Mouse (Mus musculus): ENCODE results near the gene Ptpro. TPM values are rescaled to one million over a fixed set of nuclear protein-coding genes. Genes with fewer than 3 reads are reported as not detected.

The Ptpro gene
- total RNA-seq, 2 experiments from 2014 or later, result 2.6 to 3.7 TPM

GRCm38 (mm10) chr6:137373920-137374319, 121.8 kb downstream of the Ptpro start:
- intact Hi-C loops (cut with DNase I), result no loop called here

GRCm38 (mm10) chr6:137382546-137382945, 130.4 kb downstream of the Ptpro start:
- no peak for DNase-seq
- intact Hi-C loops (cut with DNase I), result no loop called here

More at GRCm38 (mm10) chr6:137373920-137374319, 121.8 kb downstream of the Ptpro start:
- DNase-seq, result no peak

DNA sequence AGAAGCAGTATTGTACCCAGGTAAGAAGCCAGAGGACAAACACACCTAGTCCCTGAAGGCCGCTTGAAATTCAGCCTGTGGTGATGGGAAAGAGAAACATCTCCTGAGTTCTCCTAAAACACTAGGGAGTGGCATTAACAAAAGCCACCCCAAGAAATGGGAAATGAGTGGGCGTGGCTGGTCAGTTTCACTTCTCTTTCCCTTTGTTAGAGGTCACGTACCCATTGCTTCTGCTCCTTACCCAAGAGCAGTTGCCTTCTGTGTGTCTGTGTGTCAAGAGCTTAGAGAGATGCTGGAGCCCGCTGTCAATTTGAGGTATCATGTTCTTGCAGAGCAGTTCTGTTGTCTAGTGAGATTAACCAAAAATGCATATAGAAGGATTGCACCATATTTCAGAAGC, 134.2 kb downstream of the Ptpro start:
- intact Hi-C loops (cut with DNase I), result no loop called here
- DNase-seq, result peak; percentile 16 to 19

DNA sequence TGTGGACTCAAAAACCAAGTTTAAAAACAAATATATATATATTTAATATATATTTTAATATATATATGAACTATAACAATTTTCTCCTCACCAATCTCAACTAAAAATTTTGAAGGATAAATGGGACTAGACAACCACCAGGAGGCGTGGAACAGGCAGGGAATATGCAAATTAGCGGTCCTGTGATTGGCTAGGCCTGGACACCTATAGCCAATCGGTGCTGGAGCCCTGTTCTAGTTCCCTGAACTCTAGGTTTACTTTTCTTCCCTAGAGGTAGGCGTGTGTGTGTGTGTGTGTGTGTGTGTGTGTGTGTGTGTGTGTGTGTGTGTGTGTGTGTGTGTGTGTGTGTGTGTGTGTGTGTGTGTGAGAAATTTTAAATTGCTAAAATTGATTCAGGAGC, 134.8 kb downstream of the Ptpro start:
- intact Hi-C loops (cut with DNase I), result no loop called here
- DNase-seq, result no peak

- no peak for DNase-seq
- intact Hi-C loops (cut with DNase I), result no loop called here
These were observed 143.0 kb downstream of the Ptpro start for GRCm38 (mm10) chr6:137395075-137395474.

- intact Hi-C loops (cut with DNase I), result no loop called here
These were observed 144.1 kb downstream of the Ptpro start for GRCm38 (mm10) chr6:137396106-137396793.

DNA sequence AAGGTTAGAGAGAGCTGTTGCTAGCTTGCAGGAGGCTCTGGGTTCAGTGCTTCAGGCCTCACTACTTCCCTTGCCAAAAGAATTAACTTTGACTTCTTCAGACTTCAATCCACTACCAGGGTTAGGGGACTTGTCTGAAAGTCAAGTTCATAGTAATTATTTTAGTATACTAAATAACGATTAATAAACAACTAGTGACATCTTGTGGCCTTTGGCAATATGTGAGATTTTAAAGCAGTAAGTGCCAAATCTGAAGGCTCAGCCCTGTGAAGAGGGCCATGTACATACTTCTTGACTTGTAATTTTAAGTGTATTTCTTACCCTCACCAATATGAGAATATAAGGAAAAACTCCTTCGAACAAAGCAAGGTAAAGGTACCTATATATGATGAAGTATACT, 145.2 kb downstream of the Ptpro start:
- intact Hi-C loops (cut with DNase I), result loop anchor here (1.0 kb wide), 1 partner anchor 191 kb away; no protein-coding TSS in a partner anchor
- no peak for DNase-seq

More at GRCm38 (mm10) chr6:137396106-137396793, 144.1 kb downstream of the Ptpro start:
- DNase-seq, result no peak

DNA sequence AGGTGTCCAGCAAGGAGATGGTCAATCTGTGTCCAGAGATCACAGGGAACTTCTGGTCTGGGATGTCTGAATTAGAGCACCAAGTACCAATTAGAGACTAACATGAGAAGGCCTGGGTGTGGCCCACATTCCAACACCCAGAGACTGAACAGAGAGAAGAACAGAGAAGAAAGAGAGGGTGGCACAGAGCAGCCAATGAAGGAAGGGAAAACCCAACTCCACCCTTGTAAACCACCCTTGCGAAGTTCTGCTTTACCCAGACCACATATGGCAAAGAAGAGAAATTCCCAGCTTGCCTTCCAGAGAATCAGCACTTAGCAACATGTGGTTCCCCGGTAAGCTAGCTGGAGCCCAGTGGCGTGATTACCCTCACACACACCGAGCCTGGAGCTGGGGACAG, 152.1 kb downstream of the Ptpro start:
- intact Hi-C loops (cut with DNase I), result no loop called here
- no peak for DNase-seq

- intact Hi-C loops (cut with DNase I), result no loop called here
- no peak for DNase-seq
These were observed 153.6 kb downstream of the Ptpro start for GRCm38 (mm10) chr6:137405690-137406089.

- peak; percentile 25 to 41 for DNase-seq
- intact Hi-C loops (cut with DNase I), result loop anchor here (5.0 kb wide), 1 partner anchor 312 kb away; no protein-coding TSS in a partner anchor
These were observed 158.4 kb downstream of the Ptpro start for GRCm38 (mm10) chr6:137410510-137410909.

- intact Hi-C loops (cut with DNase I), result loop anchor here (5.0 kb wide), 1 partner anchor 310 kb away; no protein-coding TSS in a partner anchor
These were observed 159.8 kb downstream of the Ptpro start for GRCm38 (mm10) chr6:137411901-137412378.

DNA sequence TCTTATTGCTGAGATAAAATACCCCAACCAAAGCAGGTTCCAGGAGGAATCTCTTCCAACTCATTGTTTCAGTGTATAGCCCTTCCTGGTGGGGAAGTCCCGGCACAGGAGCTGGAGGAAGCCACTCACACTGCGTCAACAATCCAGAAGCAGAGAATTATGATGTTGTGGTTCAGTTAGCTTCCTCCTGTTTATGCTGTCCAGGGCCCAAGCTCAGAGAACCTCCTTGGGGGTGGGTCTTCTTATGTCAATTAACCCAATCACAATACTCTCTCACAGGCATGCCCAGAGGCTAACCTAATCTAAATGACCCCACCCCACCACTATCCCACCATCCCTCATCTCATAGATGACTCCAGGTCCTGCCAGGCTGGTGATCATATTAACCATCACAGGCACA, 160.9 kb downstream of the Ptpro start:
- intact Hi-C loops (cut with DNase I), result loop anchor here (5.0 kb wide), 1 partner anchor 309 kb away; no protein-coding TSS in a partner anchor
- DNase-seq, result no peak

More at GRCm38 (mm10) chr6:137411901-137412378, 159.8 kb downstream of the Ptpro start:
- no peak for DNase-seq

DNA sequence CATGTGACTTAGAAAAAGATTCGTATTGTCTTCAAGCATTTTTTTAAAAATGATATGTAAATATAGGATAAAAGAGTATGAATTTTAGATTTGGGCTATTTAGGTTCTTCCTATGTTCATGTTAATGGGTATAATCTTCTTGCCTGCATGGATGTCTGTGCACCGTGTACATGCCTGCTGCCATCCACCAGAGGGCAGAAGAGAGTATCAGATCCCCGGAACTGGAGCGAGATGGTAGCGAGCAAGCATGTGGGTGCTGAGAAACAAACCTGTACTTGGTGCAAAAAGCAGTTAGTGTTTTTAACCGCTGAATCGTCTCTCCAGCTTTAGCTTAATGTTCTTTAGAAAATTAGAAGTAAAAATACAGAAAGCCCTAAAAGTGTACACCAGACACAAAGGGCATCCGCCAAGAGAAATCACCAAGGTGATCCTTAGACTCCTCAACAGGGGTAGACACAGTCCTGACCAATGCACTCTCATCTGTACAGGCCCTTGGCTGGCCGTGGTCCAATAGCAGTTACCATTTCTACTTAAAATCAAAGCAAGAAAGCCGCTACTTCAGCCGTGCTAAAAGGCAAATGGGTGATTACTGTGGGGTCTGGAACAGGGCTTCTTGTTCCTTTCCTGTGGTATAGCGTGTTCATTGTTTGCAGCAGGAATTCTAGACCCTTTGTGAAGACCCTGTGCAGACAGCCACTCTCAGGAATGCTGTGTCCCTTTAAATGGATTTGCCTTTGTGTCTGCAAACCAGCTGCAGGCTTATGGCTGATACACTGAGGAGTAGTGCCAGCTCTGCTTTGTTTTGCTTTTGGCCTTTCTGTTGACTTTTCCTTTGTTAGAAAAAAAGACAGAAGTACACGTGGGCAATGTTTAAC, 162.6 kb downstream of the Ptpro start:
- DNase-seq, result peak; percentile 23 to 63
- intact Hi-C loops (cut with DNase I), result loop anchor here (5.0 kb wide), 1 partner anchor 308 kb away; no protein-coding TSS in a partner anchor

GRCm38 (mm10) chr6:137422777-137423176, 170.7 kb downstream of the Ptpro start:
- intact Hi-C loops (cut with DNase I), result no loop called here
- DNase-seq, result no peak

DNA sequence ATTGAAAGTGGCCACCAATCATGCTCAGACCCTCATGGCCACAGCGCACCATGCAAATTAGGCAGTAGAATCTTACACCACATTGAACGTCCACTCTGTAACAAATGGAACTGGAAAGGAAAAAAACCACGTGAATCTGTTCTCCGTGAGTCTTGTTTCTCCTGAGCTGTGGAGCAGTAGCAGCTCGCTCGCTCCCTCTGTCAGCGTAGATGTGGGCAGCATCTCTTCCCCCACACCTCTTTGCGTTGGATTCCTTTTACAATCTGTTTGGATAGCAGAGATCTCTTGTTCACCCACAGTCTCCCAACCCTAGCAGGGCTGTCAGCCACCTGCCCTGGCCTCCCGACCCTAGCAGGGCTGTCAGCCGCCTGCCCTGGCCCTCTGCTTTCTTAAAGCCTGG, 171.7 kb downstream of the Ptpro start:
- intact Hi-C loops (cut with DNase I), result no loop called here
- no peak for DNase-seq

GRCm38 (mm10) chr6:137425500-137426432, 173.6 kb downstream of the Ptpro start:
- intact Hi-C loops (cut with DNase I), result no loop called here
- no peak for DNase-seq

DNA sequence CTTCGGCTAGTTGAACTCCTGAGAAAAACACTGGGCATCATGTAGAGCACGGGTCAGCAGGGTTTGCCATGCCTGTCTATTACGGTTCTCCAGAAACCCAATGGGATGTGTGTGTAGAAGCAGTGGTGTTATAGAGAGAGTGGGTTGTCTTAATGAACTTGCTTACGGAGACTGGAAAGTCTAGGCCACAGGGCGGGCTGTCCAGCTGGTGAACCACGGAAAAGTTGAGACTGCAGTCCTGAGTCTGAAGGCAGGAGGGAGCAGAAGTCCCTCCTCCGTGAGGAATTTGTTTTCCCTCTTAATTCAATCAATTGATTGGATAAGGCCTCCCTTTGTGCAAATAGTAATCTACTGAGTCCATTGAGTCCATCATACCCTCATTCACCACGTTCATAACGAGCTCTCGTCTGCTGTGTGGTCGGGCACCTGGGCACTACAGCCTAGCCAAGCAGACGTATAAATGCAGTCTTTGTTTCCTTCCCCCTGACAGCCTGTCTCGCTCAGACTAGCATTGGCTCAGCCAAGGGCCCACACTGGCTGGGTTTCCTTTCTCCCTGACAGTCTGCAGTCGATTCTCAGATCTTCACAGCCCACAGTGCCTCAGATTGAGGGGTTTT, 181.5 kb downstream of the Ptpro start:
- intact Hi-C loops (cut with DNase I), result no loop called here
- DNase-seq, result no peak

- DNase-seq, result no peak
- intact Hi-C loops (cut with DNase I), result no loop called here
These were observed 185.4 kb downstream of the Ptpro start for GRCm38 (mm10) chr6:137437486-137437885.

- no peak for DNase-seq
- intact Hi-C loops (cut with DNase I), result no loop called here
These were observed 185.9 kb downstream of the Ptpro start for GRCm38 (mm10) chr6:137437902-137438580.
